Mouse (Mus musculus): Measurements from ENCODE around the gene Prkn.

DNA sequence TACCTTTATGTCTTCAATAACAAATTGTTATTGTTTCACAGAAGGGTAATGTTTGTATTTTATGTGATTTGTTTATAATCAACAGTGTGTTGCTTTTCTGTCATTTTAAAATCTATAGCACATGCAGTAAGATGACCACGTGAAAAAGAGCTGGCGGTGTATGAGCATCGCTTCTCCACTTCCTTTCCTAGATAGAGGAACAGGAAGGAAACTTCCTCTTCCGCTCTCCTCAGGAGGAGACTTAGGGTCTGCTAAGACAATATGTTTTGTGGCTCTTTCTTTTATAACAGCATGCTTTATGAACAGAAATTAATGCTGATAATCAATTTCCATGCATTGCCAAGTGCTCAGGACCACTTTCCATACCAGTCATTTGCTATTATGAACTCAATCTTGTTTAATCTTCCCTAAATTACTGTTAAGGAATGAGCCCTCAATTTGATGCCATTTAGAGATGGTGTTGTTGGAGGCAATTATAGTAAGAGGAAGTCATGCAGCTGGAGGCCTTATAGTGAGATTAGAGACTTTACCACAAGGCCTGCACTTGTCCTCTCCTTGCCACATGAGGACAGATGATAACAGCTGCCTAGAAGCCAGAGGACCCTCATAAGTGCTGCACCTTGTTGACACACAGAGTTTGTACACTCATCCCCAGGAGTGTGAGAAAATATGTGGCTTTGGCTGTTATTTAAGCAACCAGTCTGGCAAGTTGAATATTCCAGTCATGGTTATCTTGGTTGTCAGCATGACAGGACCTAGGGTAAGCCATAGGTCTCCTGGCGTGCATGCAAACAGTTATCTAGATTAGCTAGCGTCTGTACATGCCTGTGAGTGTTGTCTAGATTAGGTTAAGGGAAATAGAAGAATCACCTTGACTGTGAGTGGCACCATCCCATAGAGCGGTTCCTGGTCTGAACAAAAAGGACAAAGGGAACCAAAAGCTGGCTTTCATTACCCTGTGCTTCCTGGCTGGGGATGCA is 34.3 kb downstream of the Prkn start:
- TF ChIP-seq CTCF (IDR thresholded peaks at IDR 0.05; ENCODE audit: low read depth, low read length) (no peak), POLR2A (IDR thresholded peaks at IDR 0.05; ENCODE audit: extremely low read depth, insufficient read depth, low read length) (no peak)

Measured in liver, adult 2 months (tissue).